Mouse (Mus musculus): ENCODE data around the gene Atp6v0a4. TPM values are rescaled to one million over a fixed set of nuclear protein-coding genes. Genes with fewer than 3 reads are reported as not detected.

Gene Atp6v0a4
- 2.6 and 3.0 TPM in 2 replicates for polyA plus RNA-seq (2014; fragmentation: Nextera tagmentation; extraction: Ambion mirVana)

- Histone ChIP-seq H3K4me1 (ENCODE audit: control insufficient read depth, insufficient read depth, low read length) (peaks cover 19% of the 10 kb centered on the region), H3K27me3 (ENCODE audit: control insufficient read depth, insufficient read depth, low read length) (no peaks in the 10 kb centered on the region), H3K4me3 (ENCODE audit: low read length) (no peak within 1 kb of the TSS), H3K36me3 (ENCODE audit: control insufficient read depth, insufficient read depth, low read length) (peaks cover 15% of the 10 kb centered on the region), H3K4me2 (replicated peaks; ENCODE audit: low read depth, low read length) (no peak within 1 kb of the TSS), H3K27ac (ENCODE audit: low read depth, low read length) (peak within 1 kb of the TSS; percentile 24; the same call in 1 of the 2 replicates), H3K9me3 (ENCODE audit: control insufficient read depth, low read length) (no peaks in the 10 kb centered on the region), H3K9ac (ENCODE audit: low read depth, low read length) (no peak within 1 kb of the TSS)
- 65% methylated on average over 7 of the region's 7 CpGs for WGBS
- ATAC-seq (ENCODE audit: low FRiP score, low TSS enrichment), result peak; percentile 37; the same call in 1 of the 2 replicates
Measured at GRCm38 (mm10) chr6:38124207-38124835, at the start of gene Atp6v0a4. Gene Atp6v0a4 (minus strand): TSS chr6:38124586.

- peak; percentile 68 for ATAC-seq (ENCODE audit: low FRiP score, low TSS enrichment)
Measured at GRCm38 (mm10) chr6:38165385-38165784, 41.0 kb upstream of the Atp6v0a4 start.

DNA sequence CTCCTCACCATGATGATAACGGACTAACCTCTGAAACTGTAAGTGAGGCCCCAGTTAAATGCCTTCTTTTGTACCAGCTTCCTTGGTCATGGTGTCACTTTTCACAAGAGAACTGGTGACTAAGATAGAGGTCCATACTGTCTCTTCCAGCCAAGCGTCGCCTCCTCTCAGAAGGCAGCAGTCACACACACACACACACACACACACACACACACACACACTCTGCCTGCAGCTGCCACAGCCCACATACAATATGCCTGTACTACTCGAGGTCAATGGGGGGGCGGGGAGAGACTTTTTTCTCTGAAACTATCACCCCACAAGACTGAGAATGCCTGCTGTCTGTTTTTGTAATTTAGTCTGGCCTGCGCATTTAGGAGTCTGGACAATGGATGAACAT, 40.3 kb upstream of the Atp6v0a4 start:
- peak; percentile 20; the same call in 1 of the 2 replicates for ATAC-seq (ENCODE audit: low FRiP score, low TSS enrichment)
- peaks cover 18% of the 10 kb centered on the region; the same call in 1 of the 2 replicates for H3K36me3 ChIP-seq (ENCODE audit: control insufficient read depth, insufficient read depth, low read length)

More at GRCm38 (mm10) chr6:38165385-38165784, 41.0 kb upstream of the Atp6v0a4 start:
- Histone ChIP-seq H3K36me3 (ENCODE audit: control insufficient read depth, insufficient read depth, low read length) (peaks cover 18% of the 10 kb centered on the region), H3K4me3 (ENCODE audit: low read length) (no peak overlapping the region), H3K27ac (ENCODE audit: low read depth, low read length) (peak overlapping the region; percentile 67), H3K4me2 (replicated peaks; ENCODE audit: low read depth, low read length) (no peak overlapping the region), H3K4me1 (ENCODE audit: control insufficient read depth, insufficient read depth, low read length) (peaks cover 6% of the 10 kb centered on the region), H3K27me3 (ENCODE audit: control insufficient read depth, insufficient read depth, low read length) (no peaks in the 10 kb centered on the region), H3K9ac (ENCODE audit: low read depth, low read length) (no peak overlapping the region), H3K9me3 (ENCODE audit: control insufficient read depth, low read length) (no peaks in the 10 kb centered on the region)
- 42% methylated on average over 6 of the region's 6 CpGs for WGBS

DNA sequence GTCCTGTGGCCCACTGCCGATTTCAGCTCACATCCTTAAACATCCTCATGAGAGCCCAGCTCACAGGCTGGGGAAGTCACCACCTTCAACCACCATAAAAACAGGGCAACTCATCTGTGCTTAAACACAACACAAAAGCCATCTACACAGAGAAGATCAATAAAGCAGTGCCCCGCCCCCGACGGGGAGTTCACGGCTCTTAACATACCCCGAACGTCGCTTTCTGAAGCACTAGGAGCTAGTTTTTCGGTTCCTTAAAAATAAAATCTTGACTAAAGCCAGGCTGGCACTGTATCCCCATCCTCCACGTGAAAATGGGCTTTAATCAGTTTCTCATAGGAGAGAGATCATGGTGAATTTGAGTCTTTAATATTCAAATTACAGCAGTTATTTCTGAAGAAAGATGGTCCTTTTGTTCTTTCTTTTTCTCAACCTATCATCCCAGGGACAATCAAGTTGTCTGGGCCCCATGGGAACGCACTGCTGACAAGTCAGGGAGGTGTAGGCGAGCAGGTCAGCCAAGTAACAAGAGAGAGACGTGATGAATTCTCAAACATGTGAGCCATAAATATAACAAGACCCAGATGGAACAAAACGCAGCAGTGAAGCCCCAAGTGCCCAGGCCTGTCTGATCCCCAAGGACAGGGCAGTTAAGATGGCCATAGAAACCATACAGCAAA, 38.6 kb upstream of the Atp6v0a4 start:
- H3K9me3 ChIP-seq (ENCODE audit: control insufficient read depth, low read length), result no peaks in the 10 kb centered on the region
- no peak overlapping the region for H3K4me3 ChIP-seq (ENCODE audit: low read length)
- H3K27ac ChIP-seq (ENCODE audit: low read depth, low read length), result no peak overlapping the region
- peaks cover 13% of the 10 kb centered on the region; the same call in 1 of the 2 replicates for H3K36me3 ChIP-seq (ENCODE audit: control insufficient read depth, insufficient read depth, low read length)
- H3K27me3 ChIP-seq (ENCODE audit: control insufficient read depth, insufficient read depth, low read length), result no peaks in the 10 kb centered on the region
- no peak for ATAC-seq (ENCODE audit: low FRiP score, low TSS enrichment)
- H3K4me2 ChIP-seq (replicated peaks; ENCODE audit: low read depth, low read length), result no peak overlapping the region
- 39% methylated on average over 14 of the region's 14 CpGs for WGBS
- H3K9ac ChIP-seq (ENCODE audit: low read depth, low read length), result no peak overlapping the region
- H3K4me1 ChIP-seq (ENCODE audit: control insufficient read depth, insufficient read depth, low read length), result peaks cover 6% of the 10 kb centered on the region

More for the DNA sequence above, 40.3 kb upstream of the Atp6v0a4 start:
- peaks cover 6% of the 10 kb centered on the region for H3K4me1 ChIP-seq (ENCODE audit: control insufficient read depth, insufficient read depth, low read length)
- H3K9me3 ChIP-seq (ENCODE audit: control insufficient read depth, low read length), result no peaks in the 10 kb centered on the region
- H3K27me3 ChIP-seq (ENCODE audit: control insufficient read depth, insufficient read depth, low read length), result no peaks in the 10 kb centered on the region
- peak overlapping the region; percentile 59; the same call in 1 of the 2 replicates for H3K27ac ChIP-seq (ENCODE audit: low read depth, low read length)
- no peak overlapping the region for H3K9ac ChIP-seq (ENCODE audit: low read depth, low read length)
- no peak overlapping the region for H3K4me2 ChIP-seq (replicated peaks; ENCODE audit: low read depth, low read length)
- H3K4me3 ChIP-seq (ENCODE audit: low read length), result no peak overlapping the region
- 69% methylated on average over 6 of the region's 6 CpGs for WGBS

DNA sequence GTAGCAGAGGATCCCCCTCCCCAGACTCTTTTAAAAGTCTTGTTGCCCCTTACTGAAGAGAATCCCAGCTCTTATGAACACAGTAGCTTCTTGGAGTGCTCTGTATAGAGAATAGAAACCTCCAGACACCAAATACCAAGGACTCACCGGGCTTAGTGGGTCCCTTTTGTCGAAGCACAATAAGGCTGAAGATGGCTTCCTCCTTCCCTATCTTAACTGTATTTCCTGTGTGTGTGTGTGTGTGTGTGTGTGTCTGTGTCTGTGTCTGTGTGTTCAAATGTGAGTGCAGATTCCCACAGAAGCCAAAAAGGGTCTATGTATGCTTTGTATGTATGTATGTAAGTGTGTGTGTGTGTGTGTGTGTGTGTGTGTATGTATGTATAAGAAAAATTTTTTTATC, 36.2 kb upstream of the Atp6v0a4 start:
- 74% methylated on average over 2 of the region's 2 CpGs for WGBS
- no peak overlapping the region for H3K4me2 ChIP-seq (replicated peaks; ENCODE audit: low read depth, low read length)
- peaks cover under 1% of the 10 kb centered on the region; the same call in 1 of the 2 replicates for H3K4me1 ChIP-seq (ENCODE audit: control insufficient read depth, insufficient read depth, low read length)
- no peaks in the 10 kb centered on the region for H3K27me3 ChIP-seq (ENCODE audit: control insufficient read depth, insufficient read depth, low read length)
- no peak overlapping the region for H3K4me3 ChIP-seq (ENCODE audit: low read length)
- no peak for ATAC-seq (ENCODE audit: low FRiP score, low TSS enrichment)
- no peaks in the 10 kb centered on the region for H3K9me3 ChIP-seq (ENCODE audit: control insufficient read depth, low read length)
- no peak overlapping the region for H3K9ac ChIP-seq (ENCODE audit: low read depth, low read length)
- H3K27ac ChIP-seq (ENCODE audit: low read depth, low read length), result no peak overlapping the region
- peaks cover 16% of the 10 kb centered on the region; the same call in 1 of the 2 replicates for H3K36me3 ChIP-seq (ENCODE audit: control insufficient read depth, insufficient read depth, low read length)

DNA sequence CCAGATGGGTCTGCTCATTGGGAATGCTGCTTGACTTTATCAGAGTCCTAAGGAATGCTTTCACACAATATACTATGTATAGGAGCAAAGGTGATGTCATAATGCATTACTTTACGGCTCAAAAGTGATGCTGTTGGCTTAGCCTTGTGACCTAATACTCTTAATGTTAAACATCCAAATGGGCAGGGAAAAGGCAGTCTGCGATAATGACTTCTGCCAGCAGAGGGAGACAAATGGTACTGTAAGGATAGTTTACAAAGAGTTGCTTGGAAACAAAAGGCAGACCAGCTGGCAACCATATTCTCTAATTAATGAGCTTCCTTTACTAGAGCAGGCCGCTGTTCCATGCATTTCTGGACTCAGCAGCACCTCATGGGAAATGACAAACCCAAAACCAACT, 35.7 kb upstream of the Atp6v0a4 start:
- no peak overlapping the region for H3K4me2 ChIP-seq (replicated peaks; ENCODE audit: low read depth, low read length)
- H3K27ac ChIP-seq (ENCODE audit: low read depth, low read length), result no peak overlapping the region
- no peaks in the 10 kb centered on the region for H3K4me1 ChIP-seq (ENCODE audit: control insufficient read depth, insufficient read depth, low read length)
- peaks cover 16% of the 10 kb centered on the region; the same call in 1 of the 2 replicates for H3K36me3 ChIP-seq (ENCODE audit: control insufficient read depth, insufficient read depth, low read length)
- H3K27me3 ChIP-seq (ENCODE audit: control insufficient read depth, insufficient read depth, low read length), result no peaks in the 10 kb centered on the region
- WGBS, result 16% methylated on average over 3 of the region's 3 CpGs
- ATAC-seq (ENCODE audit: low FRiP score, low TSS enrichment), result peak; percentile 42; the same call in 1 of the 2 replicates
- H3K9ac ChIP-seq (ENCODE audit: low read depth, low read length), result no peak overlapping the region
- no peaks in the 10 kb centered on the region for H3K9me3 ChIP-seq (ENCODE audit: control insufficient read depth, low read length)
- no peak overlapping the region for H3K4me3 ChIP-seq (ENCODE audit: low read length)

DNA sequence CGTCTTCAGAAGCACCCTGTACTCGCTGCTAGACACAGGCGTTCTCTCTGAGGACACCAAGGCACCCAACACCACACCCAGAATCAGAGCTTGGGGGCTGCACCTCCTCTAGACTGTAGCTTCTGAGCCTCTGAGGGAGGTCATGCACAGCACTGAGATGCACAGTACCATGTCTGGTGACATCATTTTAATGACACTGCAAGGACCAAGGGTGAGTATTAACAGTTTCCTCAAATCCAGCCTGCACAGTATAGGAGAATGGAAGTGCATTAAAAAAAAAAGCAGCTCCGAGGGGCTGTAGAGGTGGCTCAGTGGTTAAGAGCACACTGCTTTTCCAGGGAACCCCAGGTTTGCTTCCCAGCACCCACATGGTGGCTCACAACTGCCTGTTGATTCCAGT, 35.2 kb upstream of the Atp6v0a4 start:
- no peaks in the 10 kb centered on the region for H3K4me1 ChIP-seq (ENCODE audit: control insufficient read depth, insufficient read depth, low read length)
- no peak overlapping the region for H3K4me3 ChIP-seq (ENCODE audit: low read length)
- no peaks in the 10 kb centered on the region for H3K9me3 ChIP-seq (ENCODE audit: control insufficient read depth, low read length)
- H3K27me3 ChIP-seq (ENCODE audit: control insufficient read depth, insufficient read depth, low read length), result no peaks in the 10 kb centered on the region
- no peak overlapping the region for H3K4me2 ChIP-seq (replicated peaks; ENCODE audit: low read depth, low read length)
- peaks cover 21% of the 10 kb centered on the region; the same call in 1 of the 2 replicates for H3K36me3 ChIP-seq (ENCODE audit: control insufficient read depth, insufficient read depth, low read length)
- no peak overlapping the region for H3K9ac ChIP-seq (ENCODE audit: low read depth, low read length)
- no peak overlapping the region for H3K27ac ChIP-seq (ENCODE audit: low read depth, low read length)
- WGBS, result 88% methylated on average over 4 of the region's 4 CpGs
- ATAC-seq (ENCODE audit: low FRiP score, low TSS enrichment), result 0 out of 2 replicates have a peak, but pooled peaks have one; percentile 21

GRCm38 (mm10) chr6:38157925-38158324, 33.5 kb upstream of the Atp6v0a4 start:
- H3K36me3 ChIP-seq (ENCODE audit: control insufficient read depth, insufficient read depth, low read length), result peaks cover 22% of the 10 kb centered on the region; the same call in 1 of the 2 replicates
- H3K4me1 ChIP-seq (ENCODE audit: control insufficient read depth, insufficient read depth, low read length), result no peaks in the 10 kb centered on the region
- no peak overlapping the region for H3K4me2 ChIP-seq (replicated peaks; ENCODE audit: low read depth, low read length)
- H3K27ac ChIP-seq (ENCODE audit: low read depth, low read length), result no peak overlapping the region
- no peaks in the 10 kb centered on the region for H3K27me3 ChIP-seq (ENCODE audit: control insufficient read depth, insufficient read depth, low read length)
- WGBS, result 86% methylated on average over 16 of the region's 16 CpGs
- no peak overlapping the region for H3K4me3 ChIP-seq (ENCODE audit: low read length)
- H3K9ac ChIP-seq (ENCODE audit: low read depth, low read length), result no peak overlapping the region
- H3K9me3 ChIP-seq (ENCODE audit: control insufficient read depth, low read length), result no peaks in the 10 kb centered on the region
- no peak for ATAC-seq (ENCODE audit: low FRiP score, low TSS enrichment)

DNA sequence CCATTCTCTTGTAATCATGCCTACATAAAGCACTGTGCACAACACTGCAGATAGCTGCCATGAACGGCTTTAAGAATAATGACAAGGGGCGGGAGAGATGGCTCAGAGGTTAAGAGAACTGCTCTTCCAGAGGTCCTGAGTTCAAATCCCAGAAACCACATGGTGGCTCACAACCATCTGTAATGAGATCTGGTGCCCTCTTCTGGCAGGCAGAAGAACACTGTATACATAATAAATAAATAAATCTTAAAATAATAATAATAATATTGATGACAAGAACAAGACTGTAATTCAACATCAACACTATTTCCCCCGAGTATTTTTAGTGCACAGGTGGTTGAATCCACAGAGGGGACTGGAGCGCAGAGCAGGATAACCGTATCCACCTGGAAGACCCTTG, 31.8 kb upstream of the Atp6v0a4 start:
- H3K27ac ChIP-seq (ENCODE audit: low read depth, low read length), result no peak overlapping the region
- H3K9ac ChIP-seq (ENCODE audit: low read depth, low read length), result no peak overlapping the region
- H3K36me3 ChIP-seq (ENCODE audit: control insufficient read depth, insufficient read depth, low read length), result peaks cover 22% of the 10 kb centered on the region; the same call in 1 of the 2 replicates

More for the DNA sequence above, 31.8 kb upstream of the Atp6v0a4 start:
- no peaks in the 10 kb centered on the region for H3K9me3 ChIP-seq (ENCODE audit: control insufficient read depth, low read length)
- no peaks in the 10 kb centered on the region for H3K4me1 ChIP-seq (ENCODE audit: control insufficient read depth, insufficient read depth, low read length)
- H3K27me3 ChIP-seq (ENCODE audit: control insufficient read depth, insufficient read depth, low read length), result no peaks in the 10 kb centered on the region
- no peak overlapping the region for H3K4me2 ChIP-seq (replicated peaks; ENCODE audit: low read depth, low read length)
- ATAC-seq (ENCODE audit: low FRiP score, low TSS enrichment), result no peak
- WGBS, result 87% methylated on average over 5 of the region's 5 CpGs
- no peak overlapping the region for H3K4me3 ChIP-seq (ENCODE audit: low read length)

Measured in kidney, embryonic 14.5 days (tissue).